17 mouse cellular contexts compared by ENCODE assay signal in genomic region chr14:50981207-50981606, GRCm38 (mm10). TPM values are rescaled to one million over a fixed set of nuclear protein-coding genes. Genes with fewer than 3 reads are reported as not detected.
A peak's percentile ranks its signal among the peaks of the same experiment; 100 is the strongest.
DNase-seq lines count a peak whose midpoint lies in the region; ATAC-seq lines count a peak whose summit lies in the region.
"Had no signal": no experiment of that assay in that cellular context is flagged by ENCODE, and none has a peak within 500 bp of the region (broad histone marks: within the 10 kb centered on the region; RNA-seq: fewer than 3 reads in every experiment).

No protein-coding gene starts in this region.

- ATAC-seq in kidney, embryonic 15.5 days (replicated peaks; ENCODE audit: low FRiP score) = peak; percentile 79
- no peak for ATAC-seq in hindbrain, embryonic 16.5 days

- peaks cover 32% of the 10 kb centered on the region for H3K4me1 ChIP-seq in kidney, embryonic 15.5 days
- H3K4me1 ChIP-seq in hindbrain, embryonic 16.5 days (ENCODE audit: control insufficient read depth, insufficient read depth, low read depth, low read length) = no peaks in the 10 kb centered on the region
- H3K4me1 ChIP-seq: hindbrain, embryonic 15.5 days had no signal

- H3K9ac ChIP-seq in kidney, embryonic 15.5 days = no peak overlapping the region
- no peak overlapping the region for H3K9ac ChIP-seq in hindbrain, embryonic 16.5 days (ENCODE audit: low read depth, low read length)
- H3K9ac ChIP-seq: heart, embryonic 13.5 days; hindbrain, embryonic 15.5 days had no signal

- H3K27me3 ChIP-seq in kidney, embryonic 15.5 days = no peaks in the 10 kb centered on the region
- no peaks in the 10 kb centered on the region for H3K27me3 ChIP-seq in hindbrain, embryonic 16.5 days (replicated peaks; ENCODE audit: control insufficient read depth, insufficient read depth, low read length)
- H3K27me3 ChIP-seq: heart, embryonic 13.5 days; hindbrain, embryonic 15.5 days; megakaryocyte, embryonic 14.5 days had no signal

- no peaks in the 10 kb centered on the region for H3K36me3 ChIP-seq in kidney, embryonic 15.5 days
- H3K36me3 ChIP-seq in hindbrain, embryonic 16.5 days (ENCODE audit: control insufficient read depth, insufficient read depth, low read length) = no peaks in the 10 kb centered on the region
- H3K36me3 ChIP-seq: heart, embryonic 13.5 days; hindbrain, embryonic 15.5 days had no signal

- H3K4me2 ChIP-seq in kidney, embryonic 15.5 days = no peak overlapping the region
- no peak overlapping the region for H3K4me2 ChIP-seq in hindbrain, embryonic 16.5 days (ENCODE audit: low read length)
- H3K4me2 ChIP-seq: heart, embryonic 13.5 days; hindbrain, embryonic 15.5 days had no signal

- H3K4me3 ChIP-seq in kidney, embryonic 15.5 days (replicated peaks) = no peak overlapping the region
- H3K4me3 ChIP-seq in hindbrain, embryonic 16.5 days (ENCODE audit: low read length) = no peak overlapping the region
- H3K4me3 ChIP-seq: heart, embryonic 13.5 days; hindbrain, embryonic 15.5 days; layer of hippocampus, adult 2 months; megakaryocyte, embryonic 14.5 days; myocyte had no signal

- H3K9me3 ChIP-seq in kidney, embryonic 15.5 days (replicated peaks) = no peaks in the 10 kb centered on the region
- no peaks in the 10 kb centered on the region for H3K9me3 ChIP-seq in hindbrain, embryonic 16.5 days (ENCODE audit: control insufficient read depth, low read length)
- H3K9me3 ChIP-seq: heart, embryonic 13.5 days; hindbrain, embryonic 15.5 days had no signal

- 14% methylated on average over 2 of the region's 2 CpGs for WGBS in kidney, embryonic 15.5 days
- 46% methylated on average over 2 of the region's 2 CpGs for WGBS in hindbrain, embryonic 16.5 days

- peak overlapping the region; percentile 82 for H3K27ac ChIP-seq in kidney, embryonic 15.5 days
- no peak overlapping the region for H3K27ac ChIP-seq in hindbrain, embryonic 16.5 days (ENCODE audit: low read depth, low read length)
- H3K27ac ChIP-seq: heart, embryonic 13.5 days; hindbrain, embryonic 15.5 days; layer of hippocampus, adult 2 months had no signal

- no peak for DNase-seq in kidney, postnatal 25 days
- peak; percentile 34 to 39 for DNase-seq in B cell, adult 2 months
- peak; percentile 45 for DNase-seq in Muller cell, postnatal 12 days (ENCODE audit: inconsistent ontology term)
- DNase-seq in induced T-regulatory cell, adult 2 months (ENCODE audit: low read depth) = peak; percentile 42
- no peak for DNase-seq in natural killer cell, adult 2 months (ENCODE audit: low spot score in 2 of 2)
- no peak for DNase-seq in urinary bladder, postnatal 25 days (ENCODE audit: low spot score)
- DNase-seq: adrenal gland, postnatal 25 days; cerebellum, adult 11-12 months; lung, adult 18-20 months; thymus, adult 2 months had no signal

RNA-seq across cellular contexts. Expression of gene Pnp2, which starts 25.4 kb away (rescaled TPM):
- 0.62 and 1.0 TPM in 2 replicates for polyA plus RNA-seq in kidney, embryonic 15.5 days (2015; fragmentation: Nextera tagmentation; extraction: Ambion mirVana)
- 0.56 and 0.98 TPM in 2 replicates for polyA plus RNA-seq in hindbrain, embryonic 16.5 days (2015; fragmentation: Nextera tagmentation; extraction: Ambion mirVana)
- polyA plus RNA-seq: heart, embryonic 13.5 days had no signal

RNA-seq across cellular contexts. Expression of gene Rnase10, which starts 26.3 kb away (rescaled TPM):
- not detected in 2 replicates for polyA plus RNA-seq in kidney, embryonic 15.5 days (2015; fragmentation: Nextera tagmentation; extraction: Ambion mirVana)
- polyA plus RNA-seq in hindbrain, embryonic 16.5 days (2015; fragmentation: Nextera tagmentation; extraction: Ambion mirVana) = 0.10 TPM in 2 replicates
- polyA plus RNA-seq: hindbrain, embryonic 15.5 days had no signal

RNA-seq across cellular contexts. Expression of gene Gm49342, which starts 36.9 kb away (rescaled TPM):
- polyA plus RNA-seq in kidney, embryonic 15.5 days (2015; fragmentation: Nextera tagmentation; extraction: Ambion mirVana) = not detected in 2 replicates
- polyA plus RNA-seq in hindbrain, embryonic 16.5 days (2015; fragmentation: Nextera tagmentation; extraction: Ambion mirVana) = not detected in 2 replicates
- polyA plus RNA-seq: heart, embryonic 13.5 days; hindbrain, embryonic 15.5 days had no signal

RNA-seq across cellular contexts. Expression of gene Pnp, which starts 50.3 kb away (rescaled TPM):
- polyA plus RNA-seq in kidney, embryonic 15.5 days (2015; fragmentation: Nextera tagmentation; extraction: Ambion mirVana) = 74.3 and 78.6 TPM in 2 replicates
- 23.4 and 24.0 TPM in 2 replicates for polyA plus RNA-seq in hindbrain, embryonic 16.5 days (2015; fragmentation: Nextera tagmentation; extraction: Ambion mirVana)

RNA-seq across cellular contexts. Expression of gene Pip4p1, which starts 50.6 kb away (rescaled TPM):
- 49.5 and 53.9 TPM in 2 replicates for polyA plus RNA-seq in kidney, embryonic 15.5 days (2015; fragmentation: Nextera tagmentation; extraction: Ambion mirVana)
- polyA plus RNA-seq in hindbrain, embryonic 16.5 days (2015; fragmentation: Nextera tagmentation; extraction: Ambion mirVana) = 104 and 113 TPM in 2 replicates

Comparison
In these comparisons a context has a peak if more than half of its experiments do, and no peak if none do; other contexts are left out.
1. DNase-seq: peak in B cell, adult 2 months (2 of 2), Muller cell, postnatal 12 days (single experiment) and induced T-regulatory cell, adult 2 months (single experiment); none in kidney, postnatal 25 days (0 of 2), natural killer cell, adult 2 months (0 of 2) and urinary bladder, postnatal 25 days (single experiment).